Mouse (Mus musculus): Measurements from ENCODE around the gene Fut7. TPM values are rescaled to one million over a fixed set of nuclear protein-coding genes. Genes with fewer than 3 reads are reported as not detected.

The Fut7 gene
- polyA plus RNA-seq (2016; fragmentation: Nextera tagmentation; extraction: Ambion mirVana), result not detected in 2 replicates

DNA sequence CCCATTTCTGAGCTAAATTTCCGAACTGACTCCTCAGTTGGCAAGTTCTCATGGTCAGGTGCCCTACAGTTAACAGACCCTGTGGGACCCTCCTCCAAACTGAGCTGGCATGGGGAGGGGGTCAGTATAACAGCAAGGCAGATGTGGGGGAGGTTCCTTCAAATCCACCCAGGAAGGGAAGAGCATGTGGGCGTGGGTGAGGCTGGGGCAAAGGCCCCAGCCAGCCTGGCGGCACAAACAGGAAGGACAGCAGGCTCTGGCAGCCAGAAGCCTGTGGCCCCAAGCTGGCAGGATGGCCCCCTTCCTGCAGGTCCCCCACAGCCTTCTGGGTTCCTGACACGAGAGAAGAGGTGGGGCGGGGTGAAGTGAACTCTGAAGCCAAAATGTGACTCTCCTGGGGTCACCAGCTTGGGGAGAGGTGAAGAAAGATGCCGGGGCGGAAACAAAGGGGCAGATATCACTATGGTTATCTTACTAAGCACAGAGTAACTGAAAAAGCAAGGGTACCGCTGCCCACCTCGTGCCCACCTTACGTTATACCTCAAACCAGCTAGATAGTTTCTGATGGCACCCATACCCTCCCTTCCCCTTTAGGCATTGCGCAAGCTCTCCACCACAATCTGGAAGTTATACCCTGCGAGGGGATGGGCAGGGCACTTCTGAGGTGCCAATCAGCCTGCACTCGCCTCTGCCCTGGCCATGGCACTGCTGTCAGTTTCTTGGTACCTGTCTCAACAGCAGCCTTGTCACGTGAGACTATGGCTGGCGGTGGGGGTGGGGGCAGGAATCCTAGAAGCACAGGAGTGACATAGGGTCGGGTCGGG, at the start of gene Fut7:
Fut7 (plus strand) TSS at position 681 of the 824 bp plus-strand sequence.
- H3K4me1 ChIP-seq (replicated peaks), result peaks cover 2% of the 10 kb centered on the region; the same call in 1 of the 2 replicates
- no peak for DNase-seq (ENCODE audit: low spot score)
- H3K36me3 ChIP-seq, result no peaks in the 10 kb centered on the region
- H3K27ac ChIP-seq, result no peak within 1 kb of the TSS
- 68% methylated on average over 17 of the region's 17 CpGs for WGBS
- no peak within 1 kb of the TSS for H3K4me3 ChIP-seq
- peaks cover 53% of the 10 kb centered on the region for H3K27me3 ChIP-seq (ENCODE audit: insufficient read depth, poor library complexity, severe bottlenecking)
- no peaks in the 10 kb centered on the region for H3K9me3 ChIP-seq

DNA sequence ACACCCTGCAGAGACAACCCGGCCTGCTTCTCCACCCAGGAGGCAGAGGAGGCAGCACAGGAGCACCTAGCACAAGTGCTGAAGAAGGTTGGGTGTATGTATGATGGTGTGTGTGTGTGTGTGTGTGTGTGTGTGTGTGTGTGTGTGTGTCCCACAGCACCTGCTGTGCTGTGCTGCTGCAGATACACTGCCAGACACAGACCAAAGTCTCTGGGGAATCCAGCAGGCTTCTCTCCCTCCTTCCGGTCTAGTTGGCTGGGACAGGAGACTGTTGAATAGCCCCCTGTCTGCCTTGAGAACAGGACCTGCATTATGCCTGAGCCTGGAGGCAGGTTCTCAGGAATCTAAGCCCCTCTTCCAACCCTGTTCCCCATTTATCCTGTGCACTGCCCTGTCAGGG, 49.6 kb upstream of the Fut7 start:
- peak overlapping the region; percentile 94; the same call in 1 of the 2 replicates for H3K27ac ChIP-seq
- H3K36me3 ChIP-seq, result peaks cover 43% of the 10 kb centered on the region
- no peak for DNase-seq (ENCODE audit: low spot score)
- no peaks in the 10 kb centered on the region for H3K9me3 ChIP-seq
- H3K4me1 ChIP-seq (replicated peaks), result peaks cover 37% of the 10 kb centered on the region
- peak overlapping the region; percentile 91 for H3K4me3 ChIP-seq
- 44% methylated on average over 2 of the region's 2 CpGs for WGBS
- H3K27me3 ChIP-seq (ENCODE audit: insufficient read depth, poor library complexity, severe bottlenecking), result peaks cover 6% of the 10 kb centered on the region

DNA sequence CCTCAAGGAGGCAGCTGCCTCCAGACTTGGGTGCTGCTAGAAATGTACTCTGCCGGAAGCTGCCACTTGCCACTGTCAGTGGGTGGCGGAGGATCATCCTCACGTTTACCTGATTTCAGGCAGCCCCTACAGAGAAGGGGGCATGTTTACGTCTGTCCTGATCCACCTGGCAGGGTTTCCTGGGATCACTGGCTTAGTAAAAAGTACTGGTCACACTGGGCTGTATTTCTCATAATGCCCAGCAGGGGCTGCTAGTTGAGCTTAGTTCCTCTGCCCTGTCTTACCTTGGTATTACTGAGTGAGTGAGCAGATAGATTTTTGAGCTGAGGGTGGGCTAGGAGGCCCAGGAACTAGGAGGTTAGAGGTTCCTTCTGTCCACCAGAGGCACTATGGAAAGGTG, 46.5 kb upstream of the Fut7 start:
- Histone ChIP-seq H3K27me3 (ENCODE audit: insufficient read depth, poor library complexity, severe bottlenecking) (no peaks in the 10 kb centered on the region), H3K27ac (no peak overlapping the region), H3K9me3 (no peaks in the 10 kb centered on the region), H3K4me1 (replicated peaks) (peaks cover 32% of the 10 kb centered on the region), H3K4me3 (no peak overlapping the region), H3K36me3 (peaks cover 49% of the 10 kb centered on the region)
- WGBS, result 54% methylated on average over 4 of the region's 4 CpGs
- DNase-seq (ENCODE audit: low spot score), result peak; percentile 37

DNA sequence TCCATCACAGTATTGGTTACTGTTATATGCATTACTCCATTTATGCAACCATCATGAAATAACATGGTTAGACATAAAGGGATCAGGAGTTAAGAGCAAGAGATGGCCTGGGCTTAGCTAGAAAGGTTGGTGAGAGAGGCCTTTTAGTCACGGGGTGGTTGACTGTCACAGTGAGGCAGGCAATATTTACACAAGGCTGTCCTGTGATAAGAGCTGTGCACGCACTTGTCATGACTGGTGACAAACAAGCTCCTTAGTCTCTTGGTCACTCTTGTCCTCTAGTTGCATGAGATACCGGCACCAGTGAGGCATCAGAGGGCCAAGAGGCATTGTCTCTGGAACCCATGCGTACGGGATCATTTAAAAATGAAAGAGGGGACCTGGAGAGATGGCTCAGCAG, 38.6 kb upstream of the Fut7 start:
- H3K27me3 ChIP-seq (ENCODE audit: insufficient read depth, poor library complexity, severe bottlenecking), result no peaks in the 10 kb centered on the region
- WGBS, result 81% methylated on average over 5 of the region's 5 CpGs
- no peaks in the 10 kb centered on the region for H3K4me1 ChIP-seq (replicated peaks)
- H3K4me3 ChIP-seq, result no peak overlapping the region
- H3K9me3 ChIP-seq, result no peaks in the 10 kb centered on the region
- no peak overlapping the region for H3K27ac ChIP-seq
- no peak for DNase-seq (ENCODE audit: low spot score)
- H3K36me3 ChIP-seq, result no peaks in the 10 kb centered on the region

DNA sequence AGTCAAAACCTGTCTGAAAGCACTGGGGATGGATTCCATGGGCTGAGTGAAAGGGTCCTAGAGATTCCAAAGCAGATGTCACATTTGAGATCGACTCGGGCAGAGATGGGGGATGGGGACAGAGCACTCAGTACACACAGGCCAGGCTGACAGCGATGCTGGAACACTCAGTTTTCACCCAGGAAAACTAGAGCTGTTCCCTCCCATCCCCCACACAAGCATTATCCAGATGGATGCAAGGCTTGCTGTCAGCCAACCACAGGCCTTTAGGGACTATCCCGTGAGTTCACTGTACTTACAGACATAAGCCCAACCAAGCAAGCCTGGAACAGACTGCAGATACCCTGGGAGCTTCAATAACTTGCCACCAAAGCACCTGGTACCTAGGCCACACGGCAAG, 31.8 kb upstream of the Fut7 start:
- Histone ChIP-seq H3K9me3 (no peaks in the 10 kb centered on the region), H3K27me3 (ENCODE audit: insufficient read depth, poor library complexity, severe bottlenecking) (peaks cover 25% of the 10 kb centered on the region), H3K4me3 (no peak overlapping the region), H3K36me3 (no peaks in the 10 kb centered on the region), H3K27ac (no peak overlapping the region), H3K4me1 (replicated peaks) (peaks cover 20% of the 10 kb centered on the region)
- no peak for DNase-seq (ENCODE audit: low spot score)
- 72% methylated on average over 5 of the region's 5 CpGs for WGBS

DNA sequence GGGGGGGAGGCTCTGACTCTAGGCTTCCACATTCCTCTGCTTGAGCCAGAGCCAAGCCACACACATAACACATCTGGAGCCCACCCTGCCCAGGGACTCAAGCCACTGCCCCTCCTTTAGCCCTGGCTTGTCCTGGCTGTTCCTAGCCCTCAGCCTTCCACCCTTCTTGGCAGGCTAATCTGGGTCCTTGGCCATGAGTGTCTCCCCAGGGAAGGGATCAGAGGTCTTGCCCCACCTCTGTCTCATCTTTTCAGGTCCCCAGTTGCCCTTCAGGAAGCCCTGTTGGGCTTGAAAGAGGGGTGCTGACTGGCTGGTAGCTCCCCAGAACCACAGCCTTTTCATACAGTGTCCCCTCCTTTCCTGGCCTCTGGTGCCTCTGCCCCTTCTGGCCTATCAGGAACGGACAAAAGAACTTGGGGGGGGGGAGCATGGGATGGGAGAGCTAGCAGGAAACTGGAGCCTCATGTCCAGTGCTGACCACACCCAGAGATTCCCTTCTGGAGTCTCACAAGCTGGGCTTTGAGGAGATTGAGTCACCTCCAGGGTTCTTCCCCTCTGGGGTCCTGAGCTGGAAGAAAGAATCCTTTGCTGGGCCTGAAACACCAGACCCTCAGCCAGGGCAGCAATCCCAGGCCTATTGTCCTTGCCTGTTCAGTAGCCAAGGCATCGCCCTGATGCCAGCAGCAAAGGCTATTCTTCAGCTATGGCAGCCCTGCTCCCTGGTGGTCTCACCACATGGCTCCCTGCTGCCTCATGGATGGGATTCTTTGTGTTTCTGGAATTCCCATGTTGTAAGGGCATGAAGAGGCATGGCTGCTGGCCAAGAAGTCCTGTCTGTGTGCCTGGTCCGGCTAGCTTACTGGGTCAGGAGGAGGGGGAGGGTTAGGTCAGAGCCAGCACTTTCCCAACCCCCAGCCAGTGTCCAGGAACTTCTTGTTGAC, 28.5 kb upstream of the Fut7 start:
- 34% methylated on average over 3 of the region's 3 CpGs for WGBS
- Histone ChIP-seq H3K9me3 (no peaks in the 10 kb centered on the region), H3K27me3 (ENCODE audit: insufficient read depth, poor library complexity, severe bottlenecking) (peaks cover 58% of the 10 kb centered on the region)

DNA sequence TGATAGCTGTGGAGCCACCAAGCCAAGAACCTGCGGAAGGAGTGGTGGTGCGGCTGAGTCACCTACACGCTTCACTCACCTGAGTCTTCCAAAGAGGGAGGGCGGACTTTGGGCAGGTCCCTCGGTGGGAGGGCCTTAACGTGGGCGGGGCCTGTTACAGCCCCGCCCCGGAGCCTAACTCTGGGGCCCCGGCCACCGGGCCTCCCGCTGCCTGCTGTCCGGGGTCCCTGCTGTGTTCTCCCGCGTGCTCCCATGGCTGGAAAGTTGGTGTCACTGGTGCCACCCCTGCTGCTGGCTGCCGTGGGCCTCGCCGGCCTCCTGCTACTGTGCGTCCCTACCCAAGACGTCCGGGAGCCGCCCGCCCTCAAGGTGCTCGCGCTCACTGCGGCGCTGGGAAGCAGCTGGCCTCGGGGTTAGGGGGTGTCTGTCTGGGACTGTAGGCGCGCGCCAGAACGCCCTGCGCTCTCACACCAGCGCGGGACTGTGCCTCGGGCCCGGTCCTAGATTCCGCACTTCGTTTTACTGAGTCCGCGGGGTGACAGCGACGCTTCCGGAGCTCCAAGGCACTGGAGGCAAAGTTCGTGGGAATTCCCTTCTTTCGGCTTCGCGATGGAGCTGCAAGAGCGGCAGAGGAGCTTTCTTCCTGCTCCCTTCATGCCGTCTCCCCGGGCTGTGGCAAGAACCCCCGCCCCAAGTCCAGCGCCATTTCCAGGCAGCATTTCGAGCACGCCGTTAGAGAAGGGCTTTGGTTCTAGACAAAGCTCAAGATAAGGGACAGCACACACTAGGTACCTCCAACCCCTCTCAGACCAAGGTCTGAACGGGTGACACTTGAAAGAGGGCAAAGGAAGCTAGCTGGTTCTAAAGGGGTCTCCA, 27.1 kb upstream of the Fut7 start, which contains the start of gene Entpd2:
Entpd2 (plus strand) TSS at position 154 of the 876 bp plus-strand sequence.
- DNase-seq (ENCODE audit: low spot score), result peak; percentile 41
- under 1% methylated on average over 57 of the region's 57 CpGs for WGBS
- H3K27me3 ChIP-seq (ENCODE audit: insufficient read depth, poor library complexity, severe bottlenecking), result peaks cover 72% of the 10 kb centered on the region

More for the DNA sequence above, 28.5 kb upstream of the Fut7 start:
- Histone ChIP-seq H3K27ac (no peak overlapping the region), H3K4me1 (replicated peaks) (peaks cover 28% of the 10 kb centered on the region), H3K4me3 (no peak overlapping the region), H3K36me3 (no peaks in the 10 kb centered on the region)
- DNase-seq (ENCODE audit: low spot score), result no peak

DNA sequence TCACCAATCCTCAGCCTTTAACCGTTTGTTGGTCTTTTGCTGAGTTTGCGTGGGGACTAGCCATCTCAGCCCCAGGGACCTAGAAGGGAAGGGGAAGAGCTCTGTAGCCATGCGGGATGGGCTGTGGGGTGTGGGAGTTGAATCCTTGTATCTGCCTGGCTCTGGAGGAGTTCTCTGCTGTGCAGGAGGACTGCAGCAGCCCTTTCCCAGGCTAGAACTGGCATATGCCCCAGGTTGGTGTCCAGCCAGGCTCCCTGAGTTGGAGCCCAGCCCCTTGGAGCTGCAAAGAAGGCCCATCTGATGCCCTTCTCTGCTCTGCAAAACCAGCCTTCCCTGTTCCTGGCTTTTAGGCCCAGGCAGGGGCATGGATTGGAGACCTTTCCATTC, 26.5 kb upstream of the Fut7 start:
- WGBS, result 32% methylated on average over 3 of the region's 3 CpGs
- Histone ChIP-seq H3K27me3 (ENCODE audit: insufficient read depth, poor library complexity, severe bottlenecking) (peaks cover 79% of the 10 kb centered on the region), H3K4me1 (replicated peaks) (peaks cover 34% of the 10 kb centered on the region), H3K27ac (no peak overlapping the region), H3K9me3 (no peaks in the 10 kb centered on the region), H3K4me3 (peak overlapping the region; percentile 53), H3K36me3 (no peaks in the 10 kb centered on the region)
- no peak for DNase-seq (ENCODE audit: low spot score)

More for the DNA sequence above, 27.1 kb upstream of the Fut7 start, which contains the start of gene Entpd2:
- H3K27ac ChIP-seq, result no peak within 1 kb of the TSS
- H3K36me3 ChIP-seq, result no peaks in the 10 kb centered on the region
- H3K4me3 ChIP-seq, result peak within 1 kb of the TSS; percentile 53
- peaks cover 34% of the 10 kb centered on the region for H3K4me1 ChIP-seq (replicated peaks)
- H3K9me3 ChIP-seq, result no peaks in the 10 kb centered on the region

DNA sequence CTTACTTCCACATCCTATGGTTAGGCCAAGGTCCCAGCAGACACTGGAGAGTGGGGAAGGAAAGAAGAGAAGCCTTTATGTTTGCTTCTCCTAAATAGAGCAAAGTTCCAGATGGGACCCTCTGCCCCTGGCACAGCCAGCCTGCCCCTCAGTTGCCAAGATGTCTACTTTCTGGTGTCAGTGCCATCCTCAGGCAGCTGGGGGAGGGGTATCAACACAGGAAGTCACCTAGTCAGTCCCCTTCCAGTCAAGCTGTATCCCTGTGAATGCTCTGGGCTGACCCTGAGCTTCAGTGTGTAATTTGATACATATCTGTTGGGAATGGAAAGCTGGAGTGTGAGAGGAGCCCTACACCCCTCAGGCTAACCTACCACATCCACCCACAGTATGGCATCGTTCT, 26.1 kb upstream of the Fut7 start:
- Histone ChIP-seq H3K4me1 (replicated peaks) (peaks cover 34% of the 10 kb centered on the region), H3K36me3 (no peaks in the 10 kb centered on the region), H3K9me3 (no peaks in the 10 kb centered on the region), H3K4me3 (no peak overlapping the region), H3K27ac (no peak overlapping the region), H3K27me3 (ENCODE audit: insufficient read depth, poor library complexity, severe bottlenecking) (peaks cover 83% of the 10 kb centered on the region)
- WGBS, result 54% methylated on average over 1 of the region's 1 CpGs
- no peak for DNase-seq (ENCODE audit: low spot score)

DNA sequence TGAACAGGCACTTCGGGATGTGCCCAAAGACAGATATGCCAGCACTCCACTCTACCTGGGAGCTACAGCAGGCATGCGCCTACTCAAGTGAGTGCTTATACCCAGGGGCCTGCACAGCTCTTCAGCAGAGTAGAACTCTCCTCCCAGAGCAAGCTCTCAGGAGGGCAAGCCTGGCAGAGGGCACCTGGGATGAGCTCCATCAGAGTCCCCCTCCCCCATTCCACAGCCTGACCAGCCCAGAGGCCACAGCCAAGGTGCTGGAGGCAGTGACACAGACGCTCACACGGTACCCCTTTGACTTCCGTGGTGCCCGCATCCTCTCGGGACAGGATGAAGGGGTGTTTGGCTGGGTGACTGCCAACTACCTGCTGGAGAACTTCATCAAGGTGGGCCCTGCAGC, 25.0 kb upstream of the Fut7 start:
- no peak overlapping the region for H3K27ac ChIP-seq
- WGBS, result 94% methylated on average over 7 of the region's 7 CpGs
- peaks cover 93% of the 10 kb centered on the region for H3K27me3 ChIP-seq (ENCODE audit: insufficient read depth, poor library complexity, severe bottlenecking)
- no peaks in the 10 kb centered on the region for H3K36me3 ChIP-seq
- no peaks in the 10 kb centered on the region for H3K9me3 ChIP-seq
- H3K4me3 ChIP-seq, result no peak overlapping the region
- H3K4me1 ChIP-seq (replicated peaks), result peaks cover 43% of the 10 kb centered on the region
- DNase-seq (ENCODE audit: low spot score), result no peak

DNA sequence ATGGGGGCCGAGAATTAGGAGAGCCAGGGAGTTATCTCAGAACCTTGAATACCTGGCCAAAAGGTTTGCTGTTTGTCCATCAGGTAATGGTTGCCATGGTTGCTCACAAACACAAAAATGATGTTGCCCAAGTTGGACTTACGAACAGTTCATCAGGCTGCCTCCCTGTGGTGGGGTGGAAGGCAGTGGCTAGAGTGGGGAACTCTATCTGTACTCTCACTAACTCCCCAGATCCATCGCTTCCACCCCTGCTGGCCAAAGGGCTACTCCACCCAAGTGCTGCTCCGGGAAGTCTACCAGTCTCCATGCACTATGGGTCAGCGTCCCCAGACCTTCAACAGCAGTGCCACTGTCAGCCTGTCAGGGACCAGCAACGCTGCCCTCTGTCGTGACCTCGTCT, 24.0 kb upstream of the Fut7 start, which contains the start of gene Npdc1:
Npdc1 (plus strand) TSS at position 301 of the 400 bp plus-strand sequence.
- peaks cover 53% of the 10 kb centered on the region for H3K4me1 ChIP-seq (replicated peaks)
- DNase-seq (ENCODE audit: low spot score), result no peak
- no peaks in the 10 kb centered on the region for H3K36me3 ChIP-seq
- no peak within 1 kb of the TSS for H3K4me3 ChIP-seq
- H3K9me3 ChIP-seq, result no peaks in the 10 kb centered on the region
- peaks cover 100% of the 10 kb centered on the region for H3K27me3 ChIP-seq (ENCODE audit: insufficient read depth, poor library complexity, severe bottlenecking)
- no peak within 1 kb of the TSS for H3K27ac ChIP-seq
- WGBS, result 66% methylated on average over 8 of the region's 8 CpGs

DNA sequence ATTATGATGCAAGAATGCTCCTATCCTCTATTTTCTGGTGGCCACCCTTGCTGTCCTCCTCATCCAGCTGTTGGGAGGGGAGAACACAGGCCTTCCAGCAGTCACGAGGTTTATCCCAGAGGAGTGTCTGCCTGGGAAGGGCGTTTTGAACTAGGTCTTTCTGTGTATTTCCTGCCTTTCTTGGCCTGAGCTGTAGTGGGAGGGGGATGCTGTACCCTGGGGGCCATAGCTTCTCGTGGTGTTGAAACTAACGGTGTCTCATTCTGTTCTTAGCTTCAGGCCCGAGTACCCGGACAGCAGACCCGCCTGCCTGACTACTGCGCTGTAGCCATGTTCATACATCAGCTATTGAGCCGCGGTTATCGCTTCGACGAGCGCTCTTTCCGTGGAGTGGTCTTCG, 22.8 kb upstream of the Fut7 start:
- Histone ChIP-seq H3K4me3 (peak overlapping the region; percentile 29; the same call in 1 of the 2 replicates), H3K36me3 (no peaks in the 10 kb centered on the region; the same call in 1 of the 2 replicates), H3K27me3 (ENCODE audit: insufficient read depth, poor library complexity, severe bottlenecking) (peaks cover 95% of the 10 kb centered on the region), H3K4me1 (replicated peaks) (peaks cover 49% of the 10 kb centered on the region), H3K27ac (no peak overlapping the region), H3K9me3 (no peaks in the 10 kb centered on the region)
- no peak for DNase-seq (ENCODE audit: low spot score)
- WGBS, result 29% methylated on average over 16 of the region's 16 CpGs
